Mouse (Mus musculus) 3T3-L1 (cell line): ENCODE results near the gene Zic1.

Experiments used
- DNase-seq: peaks from one replicate; pipeline ENCODE4 v3.0.0-alpha.2; 2015; ENCODE audit warnings: low read depth, low spot score

The Zic1 gene

DNA sequence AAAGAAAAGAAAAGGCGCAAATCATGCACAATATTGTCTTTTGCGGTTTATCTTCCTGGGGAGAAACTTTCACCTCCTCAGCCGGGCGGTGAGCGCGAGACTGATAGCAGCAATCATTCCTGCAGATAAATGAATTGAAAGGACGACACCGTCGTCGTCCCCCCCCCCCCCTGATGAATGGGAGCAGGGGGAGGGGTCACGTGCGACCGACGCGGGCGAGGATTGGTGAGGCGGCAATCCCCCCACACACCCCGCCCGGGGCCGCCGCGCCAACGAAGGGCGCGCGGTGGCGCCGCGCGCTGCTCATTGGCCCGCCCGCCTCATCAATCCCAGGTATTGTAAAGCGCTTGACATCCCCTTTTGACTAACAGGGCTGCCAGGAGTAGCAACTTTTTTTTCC is at the start of gene Zic1:
Zic1 (minus strand) TSS at position 147 of the 400 bp plus-strand sequence.
- no peak for DNase-seq

DNA sequence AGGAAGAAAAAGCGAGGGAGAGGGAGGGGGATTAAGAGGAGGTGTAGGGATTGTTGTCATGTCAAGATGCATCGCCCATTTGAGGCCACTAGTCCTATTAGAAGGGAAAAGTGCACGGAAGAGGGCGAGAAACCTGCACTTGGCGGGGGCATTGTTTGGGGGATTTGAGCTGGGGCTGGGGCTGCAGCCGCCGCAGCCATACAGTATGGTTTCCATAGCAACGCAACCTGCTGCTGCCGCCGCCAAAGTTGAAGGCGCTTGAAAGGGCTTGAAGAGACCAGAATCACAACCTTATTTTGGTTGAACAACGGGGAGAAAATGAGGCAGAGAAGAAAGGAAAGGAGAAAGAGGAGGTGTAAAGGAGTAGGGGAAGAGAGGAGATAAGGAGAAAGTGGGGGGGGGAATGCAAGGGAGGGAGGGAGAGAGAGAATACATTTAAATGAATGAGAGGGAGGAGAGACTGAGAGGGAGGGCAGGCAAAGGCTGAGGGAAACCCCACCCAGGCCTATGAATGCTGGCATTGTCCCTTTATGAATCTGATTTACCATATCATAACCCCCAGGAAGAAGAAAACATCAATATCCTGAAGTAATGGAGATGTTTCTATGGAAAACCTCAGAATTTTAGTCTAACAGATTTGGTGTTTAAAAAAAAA is 48.5 kb upstream of the Zic1 start:
- no peak for DNase-seq

DNA sequence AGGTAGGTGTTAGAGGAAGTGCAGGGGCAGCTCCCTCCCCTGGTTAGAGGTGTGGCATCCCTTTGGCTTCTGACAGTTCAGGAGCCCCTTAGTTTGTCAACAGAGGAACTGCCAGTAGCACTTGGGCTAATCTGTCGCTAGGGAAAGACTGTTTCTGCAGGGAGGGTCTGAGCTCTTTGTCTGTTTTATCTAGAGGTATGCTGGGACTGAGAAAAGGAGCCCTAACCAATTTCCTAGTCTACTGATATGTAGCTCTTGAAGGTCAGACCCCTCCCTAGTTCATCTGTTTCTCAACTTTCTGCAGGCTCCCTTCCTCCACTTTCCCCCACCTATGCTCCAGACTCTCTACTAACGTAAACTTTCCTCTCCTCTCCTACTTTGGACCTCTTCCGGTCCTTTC is 44.2 kb upstream of the Zic1 start:
- no peak for DNase-seq

DNA sequence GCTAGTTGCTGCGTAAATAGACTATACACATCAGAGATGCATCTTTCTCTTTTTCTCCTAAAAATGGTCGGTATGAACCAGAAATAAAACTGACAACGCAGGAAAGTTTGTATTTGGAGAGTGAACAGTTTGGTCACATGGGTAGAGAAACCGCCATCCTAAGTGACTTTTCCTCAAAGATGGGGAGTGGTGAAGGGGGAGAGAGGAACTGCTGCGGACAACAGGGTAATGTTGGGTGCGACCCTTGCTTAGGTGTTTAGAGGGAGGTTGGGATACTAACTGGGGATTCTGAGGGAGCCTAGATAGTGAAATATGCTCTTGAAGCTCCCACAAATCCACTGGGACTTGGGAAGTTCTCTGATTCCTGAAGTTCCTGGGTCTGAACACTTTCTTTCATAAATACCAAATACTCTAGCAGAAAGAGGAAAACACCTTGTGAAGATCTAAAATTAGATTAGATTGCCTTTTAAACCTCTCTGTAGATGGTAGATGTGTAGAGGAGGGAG is 40.7 kb upstream of the Zic1 start:
- no peak for DNase-seq

DNA sequence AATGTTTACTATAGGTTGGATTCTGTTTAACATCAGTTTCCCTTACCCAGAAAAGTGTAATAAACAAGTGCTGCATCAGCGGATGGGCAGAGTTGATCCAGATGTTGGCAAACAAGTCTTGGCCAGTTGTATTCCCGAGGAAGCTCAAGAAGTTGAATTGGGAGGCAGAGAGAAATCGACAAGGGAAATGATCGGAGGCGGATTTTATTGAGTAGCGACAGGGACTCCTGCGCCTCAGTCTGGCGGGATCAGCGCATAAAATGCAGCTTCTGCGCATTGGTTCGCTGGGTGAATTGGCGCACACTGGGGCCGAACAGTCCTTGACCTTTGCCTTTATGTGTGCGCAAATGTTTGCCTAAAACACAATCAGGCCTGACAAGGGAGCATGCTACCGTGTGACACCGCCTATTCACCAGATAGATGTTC is 40.2 kb upstream of the Zic1 start:
- no peak for DNase-seq

DNA sequence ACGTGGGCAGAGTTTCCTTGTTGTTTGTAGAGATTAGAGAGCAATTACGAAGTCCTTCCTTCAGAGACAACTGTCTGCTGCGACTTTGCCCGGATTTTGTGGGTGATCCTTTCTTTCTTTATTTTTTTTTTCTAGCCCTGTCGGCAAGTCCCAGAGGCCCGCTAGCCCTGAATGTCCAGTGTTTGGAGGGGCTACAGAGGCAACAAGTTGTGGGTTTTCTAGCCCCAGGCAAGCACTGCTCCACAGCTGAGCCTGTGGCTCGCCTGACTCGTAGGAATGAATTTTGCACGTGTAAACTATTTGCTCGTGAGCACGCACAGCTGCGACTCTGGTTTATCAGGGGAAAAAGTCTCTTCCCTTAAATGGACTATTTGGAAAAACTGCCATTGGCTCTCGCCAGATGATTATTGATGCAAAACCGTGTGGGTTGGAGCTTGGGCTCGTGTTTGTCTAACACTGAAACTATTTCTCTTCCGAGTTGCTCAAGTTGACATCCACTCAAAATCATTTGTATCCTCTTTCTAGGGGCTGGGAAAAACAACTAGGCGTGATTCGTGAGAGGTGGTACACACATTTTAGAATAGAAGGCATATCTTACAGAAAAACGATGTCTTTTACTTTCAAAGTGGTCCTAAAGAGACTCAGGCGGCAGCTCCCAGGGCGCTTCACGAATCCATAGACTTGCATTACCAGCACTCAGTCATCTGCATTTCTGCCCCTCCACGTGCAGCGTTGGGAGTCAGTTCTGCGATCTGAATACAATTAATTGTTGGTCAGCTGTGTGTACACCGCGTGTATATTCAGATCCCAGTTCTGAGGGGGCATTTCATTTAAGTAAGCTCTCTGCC is 39.5 kb upstream of the Zic1 start:
- no peak for DNase-seq

DNA sequence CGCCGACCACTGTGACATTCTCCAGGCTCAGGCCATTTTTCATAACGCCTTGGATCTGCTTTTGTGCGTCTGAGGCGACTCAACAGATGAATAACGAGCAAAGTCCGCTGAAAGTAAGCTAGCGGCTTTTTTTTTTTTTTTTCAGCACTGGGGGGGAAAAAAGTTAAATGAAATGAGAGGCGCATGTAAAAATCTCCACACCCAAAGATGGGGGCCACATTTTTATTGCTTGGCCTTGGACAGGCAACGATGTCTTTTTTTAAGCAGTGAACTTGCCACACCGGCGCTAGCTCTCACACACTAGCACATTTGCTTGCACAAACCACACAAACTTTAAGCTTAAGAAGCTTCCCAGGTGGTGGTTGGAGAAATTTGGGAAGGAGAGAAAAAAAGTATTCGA is 38.6 kb upstream of the Zic1 start:
- DNase-seq, result no peak

DNA sequence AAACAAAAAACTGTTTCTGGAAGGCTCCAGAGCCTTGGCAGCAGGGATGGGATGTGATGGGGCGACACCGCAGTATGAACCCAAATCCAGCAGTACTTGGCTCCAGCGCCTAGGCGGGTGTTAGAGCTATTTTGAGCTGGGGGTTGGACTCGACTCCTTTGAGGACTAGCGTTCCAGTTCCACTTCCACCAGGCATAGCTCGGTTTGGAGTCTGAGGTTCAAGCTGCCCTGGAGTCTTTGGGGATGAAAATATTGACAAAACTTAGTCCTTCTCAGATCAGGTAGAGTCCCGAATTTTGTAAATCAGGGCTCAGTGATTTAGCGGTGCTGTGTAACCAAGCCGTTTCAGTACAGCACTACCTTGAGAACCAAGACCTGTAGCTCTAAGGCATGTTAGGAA is 35.9 kb upstream of the Zic1 start:
- no peak for DNase-seq

DNA sequence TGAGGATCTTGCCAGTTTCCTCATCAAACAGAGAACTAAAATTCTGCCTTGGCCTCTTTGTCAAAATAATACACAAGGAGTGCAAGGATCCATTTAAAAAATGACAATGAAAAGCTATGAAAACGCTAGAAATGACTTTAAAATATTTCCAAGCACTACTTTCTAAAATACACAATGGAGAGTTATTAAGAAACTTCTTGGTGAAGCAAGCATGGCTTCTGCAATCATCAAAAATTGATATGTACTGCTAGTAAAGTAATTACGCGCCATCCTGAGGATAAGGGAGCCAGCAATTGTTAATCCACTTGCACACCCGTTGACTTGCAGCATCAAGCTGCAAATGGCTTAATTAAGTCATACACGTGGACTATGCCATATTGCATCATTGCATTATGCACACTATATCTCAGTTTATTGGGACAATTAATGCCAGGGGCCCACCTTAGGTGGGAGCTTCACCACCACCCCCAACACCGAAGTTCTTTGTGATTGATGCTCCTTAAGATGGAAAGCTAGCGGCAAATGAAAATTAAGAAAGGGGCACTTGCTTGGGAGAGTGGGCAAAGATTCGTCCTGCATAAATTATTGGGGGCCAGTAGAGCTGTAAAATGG is 35.0 kb upstream of the Zic1 start:
- DNase-seq, result no peak

DNA sequence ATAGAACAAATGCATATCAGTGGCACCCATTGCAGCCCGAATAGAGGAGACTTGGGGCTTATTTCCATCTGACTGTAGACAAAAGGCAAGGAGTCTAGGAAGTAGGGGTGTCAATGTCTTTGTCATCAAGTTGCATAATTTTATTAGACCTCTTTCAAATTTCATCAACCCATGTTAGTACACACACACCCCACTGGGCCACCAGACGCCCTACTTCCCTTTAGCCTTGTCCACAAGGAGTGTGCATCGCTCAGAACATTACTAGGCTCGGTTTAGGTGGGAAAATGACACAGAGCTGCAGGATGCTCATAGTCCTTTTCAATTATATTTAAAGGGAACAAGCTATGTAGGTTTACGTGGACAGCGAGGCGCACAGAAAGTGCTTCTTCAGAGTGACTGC is 34.4 kb upstream of the Zic1 start:
- DNase-seq, result no peak

DNA sequence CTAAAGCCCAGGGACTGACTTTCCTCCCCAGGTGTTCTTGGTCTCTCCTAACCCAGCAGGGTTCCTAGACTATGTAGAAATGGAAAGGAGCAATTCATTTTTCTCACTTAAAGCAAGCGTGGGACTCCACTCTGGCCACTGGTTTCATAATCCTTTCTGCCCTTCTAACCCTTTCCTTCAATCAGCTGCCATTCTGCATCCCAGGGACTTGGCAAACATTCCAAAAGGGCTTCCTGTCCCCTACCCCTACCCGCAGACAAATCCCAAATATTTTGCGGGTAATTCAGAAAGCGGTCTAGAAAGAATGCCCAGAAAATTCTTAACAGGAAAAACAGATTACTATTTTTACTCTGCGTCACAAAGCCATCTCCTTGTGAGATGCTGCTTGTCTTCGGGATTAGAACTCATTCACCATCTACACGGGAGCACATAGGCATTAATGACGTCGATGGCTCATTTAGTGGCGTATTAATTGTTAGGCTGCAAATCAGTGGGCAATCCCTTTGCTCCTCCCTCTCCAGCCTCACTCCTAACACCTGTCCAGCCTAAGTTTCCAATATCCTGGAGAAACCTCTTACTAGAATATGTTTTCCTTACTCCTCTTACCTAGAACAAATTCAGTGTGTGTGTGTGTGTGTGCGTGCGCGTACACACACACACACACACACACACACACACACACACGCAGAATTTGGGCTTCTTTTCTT is 29.6 kb upstream of the Zic1 start:
- DNase-seq, result no peak

DNA sequence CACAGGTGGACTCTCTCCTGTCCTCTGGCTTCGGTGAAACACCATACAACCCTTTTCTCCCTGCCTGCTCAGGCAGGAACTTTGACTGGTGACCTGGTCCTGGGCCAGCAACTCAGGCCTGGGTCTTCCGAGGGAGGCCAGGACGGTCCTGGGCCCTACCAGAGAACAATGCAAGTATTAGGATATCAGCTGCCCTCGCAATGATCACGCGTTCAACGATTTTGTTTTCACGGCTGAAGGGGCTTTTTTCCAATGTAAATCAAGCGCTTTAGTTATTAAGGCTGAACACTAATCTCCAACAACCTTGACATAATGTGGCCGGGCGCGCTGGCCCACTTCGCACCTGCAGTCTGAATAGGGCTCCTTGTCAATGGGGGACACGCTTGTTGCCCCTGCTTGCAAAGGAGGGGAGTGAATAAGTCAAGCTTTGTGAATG is 28.6 kb upstream of the Zic1 start:
- DNase-seq, result no peak

DNA sequence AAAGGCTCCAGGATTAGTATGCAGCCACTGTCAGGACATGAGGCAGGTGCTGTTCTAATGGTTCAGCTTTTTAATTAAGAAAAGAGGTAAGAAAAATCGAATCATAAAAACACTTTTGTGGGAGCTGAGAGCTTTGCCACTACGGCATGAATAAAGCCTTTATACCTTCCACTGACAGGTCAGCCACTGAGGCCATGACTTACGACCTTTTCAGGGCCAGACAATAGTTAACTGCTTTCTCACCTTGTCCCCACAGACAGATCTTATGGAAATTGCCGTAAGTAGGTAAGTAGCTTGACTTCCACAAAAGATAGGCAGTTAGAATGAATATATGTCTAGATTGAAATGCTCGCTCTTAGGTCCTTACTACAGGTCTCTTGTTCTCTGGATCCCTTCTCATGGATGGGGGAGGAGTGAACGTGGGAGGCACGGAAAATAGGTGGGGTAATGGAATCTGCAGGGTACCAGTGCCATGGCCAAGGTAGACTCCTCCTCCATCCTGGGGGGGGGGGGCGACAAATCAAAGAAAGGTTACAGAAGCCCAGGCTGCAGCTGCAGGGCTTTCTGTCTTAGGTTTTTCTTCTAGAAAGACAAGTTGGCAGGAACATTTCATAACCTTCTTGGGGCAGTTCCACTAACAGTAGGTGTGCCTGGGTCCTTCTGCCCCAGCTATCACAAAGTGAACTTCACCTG is 27.9 kb upstream of the Zic1 start:
- DNase-seq, result no peak

DNA sequence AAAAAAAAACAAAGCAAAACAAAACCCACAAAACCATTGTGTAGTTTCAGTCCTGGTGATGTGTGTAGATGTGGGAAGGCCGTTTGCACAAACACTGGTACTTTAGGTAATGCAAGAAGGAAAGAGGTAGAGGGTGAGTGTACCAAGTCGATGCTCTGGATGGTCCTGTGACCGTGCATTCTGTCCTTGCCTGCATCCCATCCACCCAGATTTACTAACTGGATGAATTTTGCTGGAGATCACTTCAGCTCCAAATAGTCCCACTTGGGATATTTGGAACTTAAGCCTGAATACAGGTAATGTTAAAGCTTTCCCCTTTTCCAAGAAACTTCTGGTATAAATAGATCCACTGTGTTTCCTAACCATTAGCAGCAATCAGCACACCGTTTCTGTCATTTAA is 22.6 kb upstream of the Zic1 start:
- DNase-seq, result no peak

DNA sequence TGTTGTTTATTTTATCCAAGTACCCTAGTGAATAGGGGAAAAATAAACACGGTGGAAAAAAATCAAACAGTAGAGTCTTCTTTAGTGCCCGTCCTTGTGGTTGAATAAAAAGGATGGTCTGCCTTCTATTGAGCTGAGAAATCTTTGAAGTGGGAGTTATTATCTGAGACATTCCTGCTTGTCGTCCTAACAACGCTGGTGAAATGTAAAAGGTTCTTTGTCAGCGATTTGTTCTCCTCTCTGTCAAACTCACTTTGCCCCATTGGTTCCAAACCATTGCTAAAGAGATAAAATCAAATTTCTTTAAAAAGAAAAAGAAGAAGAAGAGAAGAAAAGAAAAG is 22.1 kb upstream of the Zic1 start:
- no peak for DNase-seq

DNA sequence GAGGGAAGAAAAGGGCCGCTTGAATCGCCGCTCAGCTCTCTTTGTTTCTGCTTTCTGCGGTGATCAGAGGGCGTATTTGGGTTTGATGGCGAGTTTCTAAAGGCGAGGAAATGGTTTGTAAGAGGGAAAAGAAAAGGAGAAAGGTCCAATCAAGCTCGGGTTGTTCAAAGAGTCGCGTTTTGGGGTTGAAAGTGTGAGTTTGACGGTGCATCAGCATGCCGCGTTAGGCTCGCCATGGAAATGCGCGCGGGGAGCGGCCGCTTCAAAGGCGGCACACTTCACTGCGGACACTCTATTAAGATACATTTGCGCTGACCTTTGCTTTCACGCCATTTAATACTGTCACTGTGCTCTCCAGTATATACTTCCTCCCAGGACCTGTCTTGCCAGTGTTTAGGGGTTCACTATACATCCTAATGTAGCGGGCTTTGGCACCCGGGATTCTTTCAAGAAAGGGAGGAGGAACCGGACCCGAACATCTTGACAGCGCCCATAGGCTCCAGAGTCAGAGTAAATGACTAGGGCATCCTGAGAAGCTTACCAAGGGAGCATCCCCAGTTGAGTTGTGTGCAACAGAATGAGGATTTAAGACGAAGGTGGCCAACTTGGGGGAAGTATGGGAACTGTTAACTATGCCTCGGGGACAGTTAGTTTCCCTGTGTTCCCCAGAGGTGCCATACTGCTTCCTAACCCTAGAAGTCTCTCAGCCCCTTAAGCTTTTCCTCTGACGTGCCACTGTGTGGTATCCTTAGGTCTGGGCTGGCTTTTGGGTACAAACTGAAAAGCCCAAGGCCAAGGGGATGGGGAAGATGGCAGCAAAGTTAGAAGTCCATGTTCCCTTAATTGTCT is 21.5 kb upstream of the Zic1 start:
- no peak for DNase-seq

DNA sequence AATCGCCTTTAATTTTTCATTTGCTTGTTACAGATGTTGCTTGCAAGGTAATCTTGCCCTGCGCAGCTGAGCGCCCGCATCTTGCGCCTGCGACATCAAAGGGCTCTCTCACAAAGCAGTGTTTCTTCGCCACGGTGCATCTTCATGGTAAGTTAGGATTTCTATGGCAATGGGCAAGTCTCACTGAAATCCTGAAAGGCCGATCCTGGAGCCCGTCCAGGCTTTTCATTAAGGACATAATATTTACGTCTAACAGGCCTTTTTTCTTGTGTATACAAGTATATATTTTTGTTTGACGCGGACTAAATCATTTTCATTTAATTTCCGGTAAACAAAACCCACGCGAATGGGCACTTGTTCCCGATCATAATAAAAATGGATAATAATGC is 20.9 kb upstream of the Zic1 start:
- no peak for DNase-seq

DNA sequence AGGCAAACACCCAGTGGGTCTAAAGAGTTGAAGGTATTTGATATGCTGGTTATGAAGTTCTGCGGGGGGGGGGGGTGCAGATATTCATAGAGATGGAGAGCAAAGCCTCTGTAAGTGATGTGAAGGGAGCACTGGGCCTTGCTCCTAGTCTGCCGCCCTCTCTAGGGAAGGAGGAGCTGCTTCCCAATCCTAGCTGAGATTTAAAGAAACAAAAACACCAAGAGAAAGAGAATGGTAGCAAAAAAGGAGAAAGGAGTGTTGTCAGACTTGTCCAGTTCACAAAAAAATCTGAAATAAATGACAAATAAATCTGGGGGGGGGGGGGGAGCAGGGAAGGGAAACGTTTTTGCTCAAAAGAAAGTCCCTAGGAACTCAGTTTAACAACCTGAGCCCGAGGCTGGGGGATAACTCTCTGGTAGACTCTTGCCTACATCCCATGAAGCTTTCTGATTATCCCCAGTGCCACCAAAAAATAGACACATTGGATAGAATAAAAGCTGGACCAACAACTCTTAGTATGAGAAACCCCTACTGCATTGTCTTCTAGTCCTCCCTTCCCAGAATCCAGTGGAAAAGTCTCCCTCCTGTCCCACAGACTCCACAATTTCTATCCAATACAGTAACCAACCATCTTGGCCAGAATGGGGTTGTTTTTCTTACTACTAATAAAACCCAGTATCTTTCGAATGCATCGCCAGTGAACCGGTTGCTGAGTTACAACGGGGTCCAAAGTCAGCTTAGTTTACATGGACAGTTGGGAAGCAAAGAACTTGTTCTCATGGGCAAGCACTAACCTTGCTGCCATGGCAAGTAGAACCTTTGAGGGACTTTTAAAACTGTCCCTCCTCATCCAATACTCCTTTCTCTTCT is 20.2 kb upstream of the Zic1 start:
- no peak for DNase-seq

DNA sequence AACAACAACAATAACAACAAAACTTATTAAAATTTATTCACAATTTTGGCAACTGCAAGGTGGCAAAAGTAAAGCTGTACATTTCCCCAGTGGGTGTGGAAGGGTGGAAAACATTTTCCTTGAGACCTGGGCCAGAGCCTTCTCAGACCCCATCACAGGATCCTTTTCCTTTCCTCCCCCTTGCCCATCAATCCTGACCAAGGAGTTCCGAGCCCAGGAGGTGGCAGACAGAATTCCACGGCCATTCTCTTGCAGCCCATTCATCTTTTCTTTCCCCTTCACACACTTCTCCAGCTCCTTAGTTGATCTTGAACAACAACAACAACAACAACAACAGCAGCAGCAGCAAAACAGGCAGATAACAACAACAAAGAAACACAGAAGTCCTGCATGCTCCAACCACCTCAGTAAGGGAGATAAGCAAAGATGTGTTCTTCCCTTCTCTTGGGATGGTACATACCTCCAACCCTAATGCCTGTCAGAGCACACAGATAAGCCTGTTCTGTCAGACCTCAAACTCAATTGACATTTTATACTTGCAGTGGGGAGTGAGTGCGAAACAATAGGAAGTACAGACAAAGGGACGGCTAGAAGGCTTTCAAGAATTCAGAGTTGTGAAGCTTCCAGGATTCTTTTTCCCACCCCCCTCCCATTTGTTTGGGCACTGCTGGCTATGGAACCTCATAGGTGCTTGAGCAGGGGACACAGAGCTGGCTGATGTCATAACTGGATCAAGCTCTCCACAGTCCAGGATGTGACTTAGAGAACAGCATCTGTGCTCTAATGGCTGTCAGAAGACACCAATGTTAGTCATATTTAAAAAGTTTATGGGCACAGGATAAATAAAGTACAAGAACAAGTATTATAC is 19.3 kb upstream of the Zic1 start:
- no peak for DNase-seq
